Mouse (Mus musculus) ES-Bruce4 (cell line): ENCODE measurements around the gene Tmem171. TPM values are rescaled to one million over a fixed set of nuclear protein-coding genes. Genes with fewer than 3 reads are reported as not detected.

Source experiments
- H3K27ac ChIP-seq: 2 replicates; pipeline ENCODE4 v1.5.1; 2012; ENCODE audit warnings: low read length, inconsistent platforms; ENCODE audit not compliant: insufficient read depth
- H3K27me3 ChIP-seq: 2 replicates; pipeline ENCODE4 v1.6.1; 2012; ENCODE audit warnings: mild to moderate bottlenecking, low read length, inconsistent platforms; ENCODE audit not compliant: control insufficient read depth, poor library complexity, insufficient read depth, severe bottlenecking
- H3K36me3 ChIP-seq: 2 replicates; pipeline ENCODE4 v1.6.1; 2012; ENCODE audit warnings: inconsistent platforms, mild to moderate bottlenecking, low read length, moderate library complexity; ENCODE audit not compliant: control insufficient read depth, poor library complexity, insufficient read depth, severe bottlenecking
- H3K4me1 ChIP-seq: one replicate; pipeline ENCODE4 v1.8.1; 2011; ENCODE audit warnings: low read length; ENCODE audit not compliant: control insufficient read depth, insufficient read depth
- H3K4me3 ChIP-seq: 2 replicates; pipeline ENCODE4 v1.5.1; 2011; ENCODE audit warnings: low read depth, mild to moderate bottlenecking, low read length
- H3K9ac ChIP-seq: 2 replicates; pipeline ENCODE4 v1.6.1; 2012; ENCODE audit warnings: low read depth, mild to moderate bottlenecking, inconsistent platforms; ENCODE audit not compliant: poor library complexity, severe bottlenecking
- H3K9me3 ChIP-seq: replicated peaks from 2 replicates; pipeline ENCODE4 v1.6.1; 2012; ENCODE audit warnings: mild to moderate bottlenecking, low read length, inconsistent platforms; ENCODE audit not compliant: control insufficient read depth, poor library complexity, insufficient read depth, severe bottlenecking
- CTCF ChIP-seq: IDR thresholded peaks from one replicate; pipeline ENCODE4 v1.8.1; 2011; ENCODE audit warnings: low read depth, low read length
- EP300 ChIP-seq: IDR thresholded peaks from 2 replicates; pipeline ENCODE4 v1.6.1; 2011; ENCODE audit warnings: low read depth, low read length; ENCODE audit not compliant: insufficient read depth
- POLR2A ChIP-seq: IDR thresholded peaks from one replicate; pipeline ENCODE4 v1.8.1; 2011; ENCODE audit warnings: low read length; ENCODE audit not compliant: insufficient read depth
- polyA plus RNA-seq: library from polyadenylated mRNA; stranded (reverse); fragments of >200 nt; gene quantifications from 2 replicates; pipeline ENCODE4 v1.2.4, GENCODE M21; 2011; ENCODE audit warnings: low read depth; ENCODE audit not compliant: missing spikeins, insufficient read depth, insufficient read length

Tmem171 gene
- polyA plus RNA-seq, 1 experiment = 0.99 TPM

- TF ChIP-seq POLR2A (no peak), CTCF (no peak), EP300 (no peak)
- Histone ChIP-seq H3K27me3 (no peaks in the 10 kb centered on the region), H3K36me3 (no peaks in the 10 kb centered on the region)
Measured at GRCm38 (mm10) chr13:98662173-98662675, 32.4 kb downstream of the Tmem171 start.

GRCm38 (mm10) chr13:98656034-98656471, 38.6 kb downstream of the Tmem171 start:
- no peak overlapping the region for H3K4me3 ChIP-seq
- H3K27me3 ChIP-seq = no peaks in the 10 kb centered on the region
- no peaks in the 10 kb centered on the region for H3K4me1 ChIP-seq
- H3K27ac ChIP-seq = no peak overlapping the region
- TF ChIP-seq EP300 = no peak
- no peak for TF ChIP-seq POLR2A
- no peak overlapping the region for H3K9ac ChIP-seq
- H3K36me3 ChIP-seq = no peaks in the 10 kb centered on the region
- no peaks in the 10 kb centered on the region for H3K9me3 ChIP-seq

More at GRCm38 (mm10) chr13:98662173-98662675, 32.4 kb downstream of the Tmem171 start:
- Histone ChIP-seq H3K27ac (no peak overlapping the region), H3K9me3 (peaks cover 4% of the 10 kb centered on the region), H3K4me1 (no peaks in the 10 kb centered on the region), H3K4me3 (no peak overlapping the region), H3K9ac (no peak overlapping the region)

GRCm38 (mm10) chr13:98655346-98655745, 39.3 kb downstream of the Tmem171 start:
- no peaks in the 10 kb centered on the region for H3K27me3 ChIP-seq
- H3K27ac ChIP-seq = no peak overlapping the region
- no peak overlapping the region for H3K9ac ChIP-seq
- H3K4me1 ChIP-seq = no peaks in the 10 kb centered on the region
- no peaks in the 10 kb centered on the region for H3K9me3 ChIP-seq
- H3K4me3 ChIP-seq = no peak overlapping the region
- no peaks in the 10 kb centered on the region for H3K36me3 ChIP-seq
- TF ChIP-seq POLR2A (no peak), CTCF (no peak), EP300 (no peak)

- no peaks in the 10 kb centered on the region for H3K9me3 ChIP-seq
- no peaks in the 10 kb centered on the region for H3K4me1 ChIP-seq
- TF ChIP-seq CTCF = no peak
- no peak for TF ChIP-seq POLR2A
- no peak for TF ChIP-seq EP300
- no peak overlapping the region for H3K4me3 ChIP-seq
- no peak overlapping the region for H3K27ac ChIP-seq
- no peaks in the 10 kb centered on the region for H3K36me3 ChIP-seq
- no peak overlapping the region for H3K9ac ChIP-seq
- no peaks in the 10 kb centered on the region for H3K27me3 ChIP-seq
Measured at GRCm38 (mm10) chr13:98654129-98654939, 40.3 kb downstream of the Tmem171 start.

- no peaks in the 10 kb centered on the region for H3K36me3 ChIP-seq
- H3K27me3 ChIP-seq = no peaks in the 10 kb centered on the region
- no peak overlapping the region for H3K9ac ChIP-seq
- no peaks in the 10 kb centered on the region for H3K4me1 ChIP-seq
- TF ChIP-seq POLR2A = no peak
- TF ChIP-seq CTCF = no peak
- no peak overlapping the region for H3K4me3 ChIP-seq
- no peak overlapping the region for H3K27ac ChIP-seq
- H3K9me3 ChIP-seq = no peaks in the 10 kb centered on the region
Measured at GRCm38 (mm10) chr13:98652194-98652593, 42.4 kb downstream of the Tmem171 start.
